Mouse (Mus musculus) embryonic stem cell, embryonic (primary cell): Measurements from ENCODE around the gene Wfdc15b.

ENCODE experiments used
- CTCF ChIA-PET, 4 experiments: fragments of 300-600 bp in 2 of 4; fragments of 350-600 bp in 2 of 4; sonication (Branson Sonifier 250); formaldehyde crosslinking; loops; one replicate each; lab custom pipeline; 2022; ENCODE audit warnings: inconsistent platforms in 2 of 4; lab: Charles Lee
- POLR2A ChIA-PET, 4 experiments: fragments of 300-600 bp in 2 of 4; fragments of 350-600 bp in 2 of 4; sonication (Branson Sonifier 250); formaldehyde crosslinking; loops; one replicate each; lab custom pipeline; 2022; ENCODE audit warnings: antibody characterized with exemption in 4 of 4, inconsistent platforms in 1 of 4; lab: Charles Lee

Gene Wfdc15b

GRCm38 (mm10) chr2:164183340-164183739 lies 38.1 kb downstream of the Wfdc15b start:
- CTCF ChIA-PET: no interaction called here
- POLR2A ChIA-PET: interaction anchor here in 1 of 4 experiments (1.4 kb wide), 2 partner anchors 37 to 38 kb away, joined by 3 to 4 read pairs; no protein-coding TSS in a partner anchor

GRCm38 (mm10) chr2:164182692-164183255 lies 38.7 kb downstream of the Wfdc15b start, which contains the start of gene Wfdc5:
Gene Wfdc5 (minus strand): TSS chr2:164182742.
- CTCF ChIA-PET: no interaction called here
- POLR2A ChIA-PET: interaction anchor here in 1 of 4 experiments (0.5 to 1.4 kb wide), 2 partner anchors 37 to 490 kb away, joined by 3 to 4 read pairs; no protein-coding TSS in a partner anchor

- CTCF ChIA-PET: interaction anchor here in 3 of 4 experiments (0.5 to 2.3 kb wide), 9 partner anchors 10 to 161 kb away, joined by 3 to 14 read pairs (median 3); partner anchors contain the start of gene Kcns1 (in 2 of the 3)
These were observed 40.7 kb downstream of the Wfdc15b start for GRCm38 (mm10) chr2:164180770-164181169.

GRCm38 (mm10) chr2:164180124-164180523 lies 41.3 kb downstream of the Wfdc15b start:
- POLR2A ChIA-PET: interaction anchor here in 2 of 4 experiments (0.6 to 1.4 kb wide), 8 partner anchors 9 to 86 kb away, joined by 3 to 11 read pairs (median 4); partner anchors contain the start of gene Kcns1 (in 1 of the 2)
- CTCF ChIA-PET: interaction anchor here (0.5 to 2.3 kb wide), 20 partner anchors 10 to 1679 kb away, joined by 3 to 14 read pairs (median 3); partner anchors contain the start of genes Kcns1 (in 2 of the 4) and Wfdc12 (in 1 of the 4)

More at GRCm38 (mm10) chr2:164180770-164181169, 40.7 kb downstream of the Wfdc15b start:
- POLR2A ChIA-PET: interaction anchor here in 2 of 4 experiments (0.6 to 1.4 kb wide), 6 partner anchors 12 to 85 kb away, joined by 3 to 11 read pairs (median 4); no protein-coding TSS in a partner anchor

GRCm38 (mm10) chr2:164177831-164178230 lies 43.6 kb downstream of the Wfdc15b start:
- POLR2A ChIA-PET: no interaction called here
- CTCF ChIA-PET: interaction anchor here in 2 of 4 experiments (0.6 to 0.9 kb wide), 3 partner anchors 9 to 420 kb away, joined by 3 to 14 read pairs (median 3); no protein-coding TSS in a partner anchor

GRCm38 (mm10) chr2:164175850-164176249 lies 45.6 kb downstream of the Wfdc15b start:
- ChIA-PET POLR2A (interaction anchor here in 1 of 4 experiments (0.6 to 1.2 kb wide), 3 partner anchors 35 to 106 kb away, joined by 3 read pairs; partner anchors contain the start of genes Stk4 and Tomm34), CTCF (interaction anchor here in 1 of 4 experiments (0.6 kb wide), 1 partner anchor 216 kb away, joined by 10 read pairs; no protein-coding TSS in a partner anchor)

- POLR2A ChIA-PET: interaction anchor here in 2 of 4 experiments (0.6 to 1.2 kb wide), 4 partner anchors 10 to 180 kb away, joined by 3 read pairs; partner anchors contain the start of genes Stk4 (in 1 of the 2) and Tomm34 (in 1 of the 2)
- CTCF ChIA-PET: interaction anchor here in 2 of 4 experiments (0.6 to 0.7 kb wide), 2 partner anchors 52 to 372 kb away, joined by 3 to 4 read pairs; no protein-coding TSS in a partner anchor
These were observed 46.6 kb downstream of the Wfdc15b start for GRCm38 (mm10) chr2:164174649-164175395.

- ChIA-PET CTCF (no interaction called here), POLR2A (no interaction called here)
These were observed 48.1 kb downstream of the Wfdc15b start for GRCm38 (mm10) chr2:164173394-164173793.

GRCm38 (mm10) chr2:164170902-164171301 lies 50.6 kb downstream of the Wfdc15b start, which contains the start of gene Kcns1:
Gene Kcns1 (minus strand): TSS chr2:164171113.
- ChIA-PET POLR2A (interaction anchor here in 1 of 4 experiments (0.9 to 1.0 kb wide), 2 partner anchors 9 to 273 kb away, joined by 3 to 4 read pairs; partner anchors contain the start of gene Sdc4), CTCF (interaction anchor here in 2 of 4 experiments (1.6 to 3.1 kb wide), 2 partner anchors 9 kb away, joined by 8 to 14 read pairs; no protein-coding TSS in a partner anchor)

GRCm38 (mm10) chr2:164170326-164170725 lies 51.1 kb downstream of the Wfdc15b start:
- ChIA-PET CTCF (interaction anchor here in 2 of 4 experiments (1.6 to 3.1 kb wide), 2 partner anchors 10 kb away, joined by 8 to 14 read pairs; no protein-coding TSS in a partner anchor), POLR2A (no interaction called here)

- CTCF ChIA-PET: interaction anchor here in 3 of 4 experiments (0.6 to 1.4 kb wide), 4 partner anchors 10 to 515 kb away, joined by 3 to 7 read pairs (median 6); partner anchors contain the start of gene Slpi (in 1 of the 3)
- POLR2A ChIA-PET: interaction anchor here in 2 of 4 experiments (1.1 to 2.3 kb wide), 5 partner anchors 12 to 111 kb away, joined by 3 to 5 read pairs (median 4); partner anchors contain the start of gene Tomm34 (in 2 of the 2)
These were observed 52.9 kb downstream of the Wfdc15b start for GRCm38 (mm10) chr2:164168571-164168946.

GRCm38 (mm10) chr2:164167752-164168570 lies 53.5 kb downstream of the Wfdc15b start:
- CTCF ChIA-PET: interaction anchor here in 3 of 4 experiments (0.6 to 1.4 kb wide), 7 partner anchors 9 to 516 kb away, joined by 3 to 7 read pairs (median 5); partner anchors contain the start of gene Slpi (in 2 of the 3)
- POLR2A ChIA-PET: interaction anchor here in 2 of 4 experiments (0.7 to 2.3 kb wide), 7 partner anchors 10 to 110 kb away, joined by 3 to 5 read pairs (median 3); partner anchors contain the start of gene Tomm34 (in 1 of the 2)

- ChIA-PET CTCF (interaction anchor here in 1 of 4 experiments (1.1 kb wide), 1 partner anchor 30 kb away, joined by 4 read pairs; no protein-coding TSS in a partner anchor), POLR2A (no interaction called here)
These were observed 56.5 kb downstream of the Wfdc15b start for GRCm38 (mm10) chr2:164164941-164165340.
